Mouse (Mus musculus) ES-Bruce4 (cell line): Measurements from ENCODE around the gene Coro1b. TPM values are rescaled to one million over a fixed set of nuclear protein-coding genes. Genes with fewer than 3 reads are reported as not detected.

Source experiments
- H3K27ac ChIP-seq: 2 replicates; pipeline ENCODE4 v1.5.1; 2012; ENCODE audit warnings: low read length, inconsistent platforms; ENCODE audit not compliant: insufficient read depth
- H3K27me3 ChIP-seq: 2 replicates; pipeline ENCODE4 v1.6.1; 2012; ENCODE audit warnings: mild to moderate bottlenecking, low read length, inconsistent platforms; ENCODE audit not compliant: control insufficient read depth, poor library complexity, insufficient read depth, severe bottlenecking
- H3K36me3 ChIP-seq: 2 replicates; pipeline ENCODE4 v1.6.1; 2012; ENCODE audit warnings: inconsistent platforms, mild to moderate bottlenecking, low read length, moderate library complexity; ENCODE audit not compliant: control insufficient read depth, poor library complexity, insufficient read depth, severe bottlenecking
- H3K4me1 ChIP-seq: one replicate; pipeline ENCODE4 v1.8.1; 2011; ENCODE audit warnings: low read length; ENCODE audit not compliant: control insufficient read depth, insufficient read depth
- H3K4me3 ChIP-seq: 2 replicates; pipeline ENCODE4 v1.5.1; 2011; ENCODE audit warnings: low read depth, mild to moderate bottlenecking, low read length
- H3K9ac ChIP-seq: 2 replicates; pipeline ENCODE4 v1.6.1; 2012; ENCODE audit warnings: low read depth, mild to moderate bottlenecking, inconsistent platforms; ENCODE audit not compliant: poor library complexity, severe bottlenecking
- H3K9me3 ChIP-seq: replicated peaks from 2 replicates; pipeline ENCODE4 v1.6.1; 2012; ENCODE audit warnings: mild to moderate bottlenecking, low read length, inconsistent platforms; ENCODE audit not compliant: control insufficient read depth, poor library complexity, insufficient read depth, severe bottlenecking
- CTCF ChIP-seq: IDR thresholded peaks from one replicate; pipeline ENCODE4 v1.8.1; 2011; ENCODE audit warnings: low read depth, low read length
- EP300 ChIP-seq: IDR thresholded peaks from 2 replicates; pipeline ENCODE4 v1.6.1; 2011; ENCODE audit warnings: low read depth, low read length; ENCODE audit not compliant: insufficient read depth
- POLR2A ChIP-seq: IDR thresholded peaks from one replicate; pipeline ENCODE4 v1.8.1; 2011; ENCODE audit warnings: low read length; ENCODE audit not compliant: insufficient read depth
- polyA plus RNA-seq: library from polyadenylated mRNA; stranded (reverse); fragments of >200 nt; gene quantifications from 2 replicates; pipeline ENCODE4 v1.2.4, GENCODE M21; 2011; ENCODE audit warnings: low read depth; ENCODE audit not compliant: missing spikeins, insufficient read depth, insufficient read length

The Coro1b gene
- polyA plus RNA-seq, 1 experiment: 88.1 TPM

GRCm38 (mm10) chr19:4151488-4151860 is 3.1 kb downstream of the Coro1b start:
- Histone ChIP-seq H3K4me1 (peaks cover 2% of the 10 kb centered on the region), H3K9ac (no peak overlapping the region), H3K4me3 (no peak overlapping the region), H3K27ac (no peak overlapping the region), H3K36me3 (0 out of 2 replicates have a peak, but pooled peaks cover 2% of the 10 kb centered on the region), H3K9me3 (no peaks in the 10 kb centered on the region), H3K27me3 (no peaks in the 10 kb centered on the region)
- TF ChIP-seq EP300: no peak

DNA sequence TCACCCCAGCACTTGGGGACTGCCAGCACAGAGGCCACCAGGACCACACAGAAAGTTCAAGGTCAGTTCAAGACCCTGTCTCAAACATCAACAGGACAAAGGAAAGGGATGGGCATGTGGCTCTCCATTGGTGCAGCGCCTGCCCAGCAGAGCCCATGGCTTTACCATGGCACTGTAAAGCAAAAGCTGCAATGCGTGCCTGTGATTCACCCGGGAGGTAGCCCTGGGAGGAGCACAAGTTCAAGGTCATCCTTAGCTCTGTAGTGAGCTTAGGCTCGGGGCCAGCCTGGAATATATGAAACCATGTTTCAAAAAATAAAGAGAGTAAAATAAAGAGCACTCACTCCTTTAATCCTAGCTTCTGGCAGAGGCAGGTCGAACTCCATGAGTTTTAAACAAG is 3.5 kb downstream of the Coro1b start:
- 0 out of 2 replicates have a peak, but pooled peaks cover 2% of the 10 kb centered on the region for H3K36me3 ChIP-seq
- H3K27me3 ChIP-seq: no peaks in the 10 kb centered on the region
- no peak overlapping the region for H3K4me3 ChIP-seq
- peaks cover 2% of the 10 kb centered on the region for H3K4me1 ChIP-seq
- no peaks in the 10 kb centered on the region for H3K9me3 ChIP-seq
- no peak overlapping the region for H3K27ac ChIP-seq
- TF ChIP-seq EP300 (no peak), POLR2A (no peak)
- no peak overlapping the region for H3K9ac ChIP-seq

GRCm38 (mm10) chr19:4152445-4153231 is 4.2 kb downstream of the Coro1b start:
- Histone ChIP-seq H3K9me3 (no peaks in the 10 kb centered on the region), H3K36me3 (0 out of 2 replicates have a peak, but pooled peaks cover 2% of the 10 kb centered on the region), H3K4me1 (peaks cover 2% of the 10 kb centered on the region), H3K9ac (no peak overlapping the region), H3K27me3 (no peaks in the 10 kb centered on the region), H3K4me3 (no peak overlapping the region), H3K27ac (no peak overlapping the region)
- TF ChIP-seq EP300 (no peak), CTCF (no peak), POLR2A (no peak)

- Histone ChIP-seq H3K4me3 (no peak within 1 kb of the TSS), H3K36me3 (0 out of 2 replicates have a peak, but pooled peaks cover 2% of the 10 kb centered on the region), H3K27me3 (no peaks in the 10 kb centered on the region), H3K9me3 (no peaks in the 10 kb centered on the region), H3K4me1 (peaks cover 2% of the 10 kb centered on the region), H3K9ac (no peak within 1 kb of the TSS), H3K27ac (no peak within 1 kb of the TSS)
- TF ChIP-seq POLR2A: no peak
These were observed 4.8 kb downstream of the Coro1b start, which contains the start of gene Ptprcap for GRCm38 (mm10) chr19:4153232-4153654. TSS of gene Ptprcap (plus strand) at chr19:4153604.

DNA sequence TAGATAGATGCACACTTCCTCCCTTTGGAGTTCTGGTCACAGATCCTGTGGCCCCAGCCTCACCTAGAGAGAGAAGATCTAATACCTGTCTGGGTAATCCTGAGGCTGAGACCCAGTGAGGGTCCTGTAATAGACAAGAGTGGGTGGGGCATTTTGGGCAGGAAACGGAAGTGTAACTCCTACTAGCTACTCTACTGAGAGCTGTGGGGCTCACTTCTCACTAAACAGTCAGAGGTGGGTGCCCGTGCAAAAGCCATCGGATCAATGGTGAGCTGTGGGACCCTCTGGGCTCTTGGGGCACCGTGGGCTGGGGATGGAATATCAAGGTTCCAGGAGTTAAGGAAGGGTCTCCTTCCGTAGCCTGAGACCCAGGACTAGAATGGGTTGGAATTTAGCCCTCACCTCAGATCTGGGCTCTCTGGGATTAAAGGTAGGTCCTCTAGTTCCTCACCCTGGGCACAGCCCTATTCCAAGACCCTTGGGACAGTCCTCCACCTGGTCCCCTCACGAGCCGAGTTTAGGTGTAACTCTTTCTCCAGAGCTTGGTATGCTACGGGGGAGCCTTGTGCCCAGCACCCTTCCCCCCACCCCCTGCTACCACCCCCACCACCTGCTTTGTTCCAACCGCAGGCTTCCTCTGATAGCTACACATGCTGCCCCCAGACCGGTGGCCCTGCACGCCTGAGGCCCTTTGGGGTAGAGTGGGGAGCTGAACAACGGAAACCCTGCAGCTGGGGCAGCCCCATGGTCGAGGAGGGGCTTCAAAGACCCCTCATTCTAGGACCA is 6.2 kb downstream of the Coro1b start:
- Histone ChIP-seq H3K4me3 (no peak overlapping the region), H3K9ac (no peak overlapping the region), H3K36me3 (0 out of 2 replicates have a peak, but pooled peaks cover 2% of the 10 kb centered on the region), H3K27ac (no peak overlapping the region), H3K9me3 (no peaks in the 10 kb centered on the region), H3K4me1 (peaks cover 2% of the 10 kb centered on the region), H3K27me3 (no peaks in the 10 kb centered on the region)
- TF ChIP-seq EP300: no peak
- no peak for TF ChIP-seq POLR2A
- TF ChIP-seq CTCF: no peak
